In genomic region chr5:111957698-111958097, GRCm38 (mm10) we compare ENCODE assay signal across 13 mouse cellular contexts.
A peak's percentile ranks its signal among the peaks of the same experiment; 100 is the strongest.
DNase-seq lines count a peak whose midpoint lies in the region; ATAC-seq and TF ChIP-seq lines count a peak whose summit lies in the region.
"Had no signal": no experiment of that assay in that cellular context is flagged by ENCODE, and none has a peak within 500 bp of the region (broad histone marks: within the 10 kb centered on the region; RNA-seq: fewer than 3 reads in every experiment).

No protein-coding gene starts in this region.

- TF ChIP-seq CTCF in liver, postnatal 0 days (IDR thresholded peaks at IDR 0.05; ENCODE audit: low read depth), result no peak

- no peaks in the 10 kb centered on the region for H3K4me1 ChIP-seq in heart, embryonic 14.5 days (ENCODE audit: control insufficient read depth in 2 of 2, insufficient read depth in 2 of 2, low read length in 2 of 2)
- H3K4me1 ChIP-seq in heart, embryonic 12.5 days (replicated peaks), result no peaks in the 10 kb centered on the region
- H3K4me1 ChIP-seq in forebrain, embryonic 15.5 days, result peaks cover 19% of the 10 kb centered on the region
- peaks cover 11% of the 10 kb centered on the region; the same call in 1 of the 2 replicates for H3K4me1 ChIP-seq in midbrain, embryonic 11.5 days (ENCODE audit: control insufficient read depth, insufficient read depth, low read length)
- no peaks in the 10 kb centered on the region for H3K4me1 ChIP-seq in liver, postnatal 0 days (ENCODE audit: insufficient read depth)
- H3K4me1 ChIP-seq: liver, embryonic 13.5 days had no signal

- no peak for ATAC-seq in heart, embryonic 14.5 days (ENCODE audit: insufficient number of reproducible peaks, insufficient read depth, low FRiP score, low read depth)
- ATAC-seq in heart, embryonic 12.5 days (ENCODE audit: insufficient number of reproducible peaks, low FRiP score), result no peak
- ATAC-seq in forebrain, embryonic 15.5 days (replicated peaks), result peak; percentile 48; the same call in 1 of the 2 replicates
- ATAC-seq in midbrain, embryonic 11.5 days (ENCODE audit: low FRiP score), result 0 out of 2 replicates have a peak, but pooled peaks have one; percentile 22
- no peak for ATAC-seq in liver, postnatal 0 days
- ATAC-seq: intestine, embryonic 16.5 days had no signal

- H3K4me2 ChIP-seq in heart, embryonic 14.5 days (ENCODE audit: low read length), result 0 out of 2 replicates have a peak overlapping the region, but pooled peaks have one; percentile 12
- H3K4me2 ChIP-seq in heart, embryonic 12.5 days, result no peak overlapping the region; the same call in 1 of the 2 replicates
- H3K4me2 ChIP-seq in forebrain, embryonic 15.5 days (replicated peaks), result 0 out of 2 replicates have a peak overlapping the region, but pooled peaks have one; percentile 14
- H3K4me2 ChIP-seq in midbrain, embryonic 11.5 days, result peak overlapping the region; percentile 19; the same call in 1 of the 2 replicates
- H3K4me2 ChIP-seq in liver, postnatal 0 days (ENCODE audit: low read depth, low read length), result no peak overlapping the region
- H3K4me2 ChIP-seq: liver, embryonic 13.5 days; stomach, embryonic 15.5 days had no signal

- H3K4me3 ChIP-seq in heart, embryonic 14.5 days (ENCODE audit: control insufficient read depth in 1 of 2, insufficient read depth in 1 of 2, low read depth in 1 of 2, low read length in 2 of 2), result no peak overlapping the region
- no peak overlapping the region for H3K4me3 ChIP-seq in heart, embryonic 12.5 days
- no peak overlapping the region for H3K4me3 ChIP-seq in forebrain, embryonic 15.5 days
- no peak overlapping the region for H3K4me3 ChIP-seq in midbrain, embryonic 11.5 days (ENCODE audit: low read depth, low read length)
- no peak overlapping the region for H3K4me3 ChIP-seq in liver, postnatal 0 days (ENCODE audit: low read depth, low read length)
- H3K4me3 ChIP-seq: erythroblast, embryonic 14.5 days; liver, embryonic 13.5 days; stomach, embryonic 15.5 days had no signal

- DNase-seq in ZHBTc4 (ENCODE audit: low read depth, low spot score), result peak; percentile 19
- peak; percentile 93 for DNase-seq in midbrain, embryonic 11.5 days (ENCODE audit: low spot score, missing footprints)
- DNase-seq in spleen, postnatal 36 days (ENCODE audit: low spot score in 2 of 2), result no peak
- no peak for DNase-seq in liver, postnatal 0 days
- no peak for DNase-seq in gastrocnemius, adult 8-10 months (ENCODE audit: low spot score in 2 of 2)
- DNase-seq: B cell, adult 2 months; liver, embryonic 13.5 days had no signal

- H3K27me3 ChIP-seq in heart, embryonic 14.5 days (ENCODE audit: control insufficient read depth, insufficient read depth, low read length), result peaks cover 22% of the 10 kb centered on the region
- H3K27me3 ChIP-seq in heart, embryonic 12.5 days (replicated peaks), result peaks cover 50% of the 10 kb centered on the region
- no peaks in the 10 kb centered on the region for H3K27me3 ChIP-seq in forebrain, embryonic 15.5 days
- H3K27me3 ChIP-seq in midbrain, embryonic 11.5 days (ENCODE audit: control insufficient read depth, insufficient read depth, low read length), result no peaks in the 10 kb centered on the region; the same call in 1 of the 2 replicates
- no peaks in the 10 kb centered on the region for H3K27me3 ChIP-seq in liver, postnatal 0 days (ENCODE audit: insufficient read depth, low read length)
- H3K27me3 ChIP-seq: liver, embryonic 13.5 days had no signal

- 61% methylated on average over 28 of the region's 28 CpGs for WGBS in heart, embryonic 14.5 days
- WGBS in heart, embryonic 12.5 days, result 58% methylated on average over 28 of the region's 28 CpGs
- 60% methylated on average over 28 of the region's 28 CpGs for WGBS in forebrain, embryonic 15.5 days
- 49% methylated on average over 28 of the region's 28 CpGs for WGBS in midbrain, embryonic 11.5 days
- WGBS in liver, postnatal 0 days (ENCODE audit: insufficient replicate concordance), result 68% methylated on average over 28 of the region's 28 CpGs

- no peak for TF ChIP-seq EP300 in liver, postnatal 0 days (IDR thresholded peaks at IDR 0.05; ENCODE audit: low read depth)

- no peaks in the 10 kb centered on the region for H3K36me3 ChIP-seq in heart, embryonic 14.5 days (ENCODE audit: control insufficient read depth, insufficient read depth, low read length)
- no peaks in the 10 kb centered on the region for H3K36me3 ChIP-seq in heart, embryonic 12.5 days
- H3K36me3 ChIP-seq in forebrain, embryonic 15.5 days, result no peaks in the 10 kb centered on the region
- no peaks in the 10 kb centered on the region for H3K36me3 ChIP-seq in midbrain, embryonic 11.5 days (ENCODE audit: control insufficient read depth, insufficient read depth, low read length)
- no peaks in the 10 kb centered on the region for H3K36me3 ChIP-seq in liver, postnatal 0 days (replicated peaks; ENCODE audit: insufficient read depth, low read length)
- H3K36me3 ChIP-seq: liver, embryonic 13.5 days; stomach, embryonic 15.5 days had no signal

- no peaks in the 10 kb centered on the region for H3K9me3 ChIP-seq in heart, embryonic 14.5 days (ENCODE audit: control insufficient read depth, low read length)
- no peaks in the 10 kb centered on the region for H3K9me3 ChIP-seq in heart, embryonic 12.5 days (replicated peaks)
- H3K9me3 ChIP-seq in forebrain, embryonic 15.5 days, result no peaks in the 10 kb centered on the region
- H3K9me3 ChIP-seq in midbrain, embryonic 11.5 days (ENCODE audit: control insufficient read depth, low read length), result no peaks in the 10 kb centered on the region
- no peaks in the 10 kb centered on the region for H3K9me3 ChIP-seq in liver, postnatal 0 days (ENCODE audit: low read length)
- H3K9me3 ChIP-seq: liver, embryonic 13.5 days; stomach, embryonic 15.5 days had no signal

- no peak overlapping the region for H3K27ac ChIP-seq in heart, embryonic 14.5 days (replicated peaks in 1 of 2; ENCODE audit: control insufficient read depth in 1 of 2, insufficient read depth in 1 of 2, low read depth in 2 of 2, low read length in 2 of 2)
- no peak overlapping the region for H3K27ac ChIP-seq in heart, embryonic 12.5 days (ENCODE audit: poor library complexity, severe bottlenecking)
- H3K27ac ChIP-seq in forebrain, embryonic 15.5 days (replicated peaks), result peak overlapping the region; percentile 39
- no peak overlapping the region for H3K27ac ChIP-seq in midbrain, embryonic 11.5 days (ENCODE audit: low read depth, low read length)
- no peak overlapping the region for H3K27ac ChIP-seq in liver, postnatal 0 days (ENCODE audit: low read depth)
- H3K27ac ChIP-seq: liver, embryonic 13.5 days; stomach, embryonic 15.5 days had no signal

- H3K9ac ChIP-seq in heart, embryonic 14.5 days (ENCODE audit: low read length), result no peak overlapping the region
- H3K9ac ChIP-seq in heart, embryonic 12.5 days, result no peak overlapping the region
- no peak overlapping the region for H3K9ac ChIP-seq in forebrain, embryonic 15.5 days (replicated peaks)
- H3K9ac ChIP-seq in midbrain, embryonic 11.5 days (ENCODE audit: low read length), result no peak overlapping the region
- no peak overlapping the region for H3K9ac ChIP-seq in liver, postnatal 0 days (replicated peaks)
- H3K9ac ChIP-seq: liver, embryonic 13.5 days; stomach, embryonic 15.5 days had no signal

Comparison
In these comparisons a context has a peak if more than half of its experiments do, and no peak if none do; other contexts are left out.
1. H3K4me2 ChIP-seq: peak in heart, embryonic 14.5 days (single experiment), forebrain, embryonic 15.5 days (single experiment) and midbrain, embryonic 11.5 days (single experiment); none in heart, embryonic 12.5 days (single experiment) and liver, postnatal 0 days (single experiment).
2. ATAC-seq: peak in forebrain, embryonic 15.5 days (single experiment) and midbrain, embryonic 11.5 days (single experiment); none in heart, embryonic 14.5 days (single experiment), heart, embryonic 12.5 days (single experiment) and liver, postnatal 0 days (single experiment).
3. DNase-seq: peak in ZHBTc4 (single experiment) and midbrain, embryonic 11.5 days (single experiment); none in spleen, postnatal 36 days (0 of 2), liver, postnatal 0 days (single experiment) and gastrocnemius, adult 8-10 months (0 of 2).